Mouse (Mus musculus): ENCODE data around the gene Irgq. TPM values are rescaled to one million over a fixed set of nuclear protein-coding genes. Genes with fewer than 3 reads are reported as not detected.

Irgq gene
- total and polyA plus RNA-seq, 2 experiments from 2014 or later = 23.9 to 119 TPM

- 90% methylated on average over 11 of the region's 11 CpGs for WGBS
These were observed 1.6 kb upstream of the Irgq start for GRCm38 (mm10) chr7:24528861-24529260.

GRCm38 (mm10) chr7:24529580-24529979 lies 909 bp upstream of the Irgq start:
- WGBS = 67% methylated on average over 11 of the region's 11 CpGs
- no peak for ATAC-seq (ENCODE audit: low FRiP score)
- Histone ChIP-seq H3K4me3 (ENCODE audit: low read depth, low read length) (peak overlapping the region; percentile 68), H3K9me3 (ENCODE audit: low read length) (no peaks in the 10 kb centered on the region), H3K4me2 (ENCODE audit: low read depth, low read length, poor library complexity, severe bottlenecking) (peak overlapping the region; percentile 95), H3K27ac (ENCODE audit: low read depth, low read length) (peak overlapping the region; percentile 98), H3K4me1 (ENCODE audit: insufficient read depth, low read length) (peaks cover 21% of the 10 kb centered on the region), H3K9ac (replicated peaks; ENCODE audit: low read length, poor library complexity, severe bottlenecking) (peak overlapping the region; percentile 87), H3K27me3 (ENCODE audit: insufficient read depth, low read length) (no peaks in the 10 kb centered on the region), H3K36me3 (ENCODE audit: insufficient read depth, low read length) (peaks cover 11% of the 10 kb centered on the region)
- no peak for DNase-seq (ENCODE audit: low spot score)
- TF ChIP-seq CTCF (IDR thresholded peaks at IDR 0.05) = no peak

More at GRCm38 (mm10) chr7:24528861-24529260, 1.6 kb upstream of the Irgq start:
- TF ChIP-seq CTCF (IDR thresholded peaks at IDR 0.05) = no peak
- H3K9me3 ChIP-seq (ENCODE audit: low read length) = no peaks in the 10 kb centered on the region
- H3K4me1 ChIP-seq (ENCODE audit: insufficient read depth, low read length) = peaks cover 15% of the 10 kb centered on the region
- DNase-seq (ENCODE audit: low spot score) = no peak
- no peaks in the 10 kb centered on the region for H3K27me3 ChIP-seq (ENCODE audit: insufficient read depth, low read length)
- no peak overlapping the region for H3K4me2 ChIP-seq (ENCODE audit: low read depth, low read length, poor library complexity, severe bottlenecking)
- ATAC-seq (ENCODE audit: low FRiP score) = no peak
- no peak overlapping the region for H3K27ac ChIP-seq (ENCODE audit: low read depth, low read length)
- H3K9ac ChIP-seq (replicated peaks; ENCODE audit: low read length, poor library complexity, severe bottlenecking) = no peak overlapping the region
- H3K36me3 ChIP-seq (ENCODE audit: insufficient read depth, low read length) = peaks cover 5% of the 10 kb centered on the region
- H3K4me3 ChIP-seq (ENCODE audit: low read depth, low read length) = no peak overlapping the region

DNA sequence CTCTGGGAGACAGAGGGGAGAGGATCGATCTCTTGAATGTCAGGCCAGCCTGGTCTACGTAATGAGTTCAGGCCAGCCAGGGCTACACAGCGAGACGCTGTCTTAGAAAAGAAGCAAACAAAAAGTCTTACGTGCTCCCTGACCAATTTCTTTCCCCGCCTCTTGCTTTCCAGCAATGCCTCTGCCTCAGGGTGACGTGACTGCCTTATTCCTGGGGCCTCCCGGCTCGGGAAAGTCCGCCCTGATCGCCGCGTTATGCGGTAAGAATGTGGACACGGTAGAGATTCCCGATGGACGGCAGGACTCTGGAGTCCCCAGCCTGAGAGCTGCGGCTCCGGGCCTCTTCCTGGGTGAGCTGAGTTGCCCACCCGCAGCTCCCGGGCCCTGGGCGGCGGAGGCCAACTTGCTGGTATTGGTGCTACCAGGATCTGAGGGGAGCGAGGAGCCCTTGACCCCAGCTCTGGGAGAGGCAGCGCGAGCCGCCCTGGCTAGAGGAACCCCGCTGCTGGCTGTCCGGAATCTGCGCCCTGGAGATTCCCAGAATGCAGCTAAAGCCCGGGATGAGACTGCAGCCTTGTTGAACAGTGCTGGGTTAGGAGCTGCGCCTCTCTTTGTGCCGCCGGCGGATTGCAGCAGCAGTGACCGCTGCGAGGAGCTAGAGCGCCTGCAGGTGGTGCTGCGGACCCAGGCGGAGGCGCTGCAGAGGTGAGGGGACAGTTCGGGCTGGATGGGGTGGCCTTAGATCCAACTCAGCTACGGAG lies 902 bp downstream of the Irgq start:
- H3K4me1 ChIP-seq (ENCODE audit: insufficient read depth, low read length) = peaks cover 21% of the 10 kb centered on the region
- ATAC-seq (ENCODE audit: low FRiP score) (peak; percentile 50), DNase-seq (ENCODE audit: low spot score) (peak; percentile 80)
- peak overlapping the region; percentile 87 for H3K9ac ChIP-seq (replicated peaks; ENCODE audit: low read length, poor library complexity, severe bottlenecking)
- H3K9me3 ChIP-seq (ENCODE audit: low read length) = no peaks in the 10 kb centered on the region
- no peaks in the 10 kb centered on the region for H3K27me3 ChIP-seq (ENCODE audit: insufficient read depth, low read length)
- H3K4me2 ChIP-seq (ENCODE audit: low read depth, low read length, poor library complexity, severe bottlenecking) = peak overlapping the region; percentile 95
- peaks cover 23% of the 10 kb centered on the region for H3K36me3 ChIP-seq (ENCODE audit: insufficient read depth, low read length)
- TF ChIP-seq CTCF (IDR thresholded peaks at IDR 0.05) = peak; percentile 83
- under 1% methylated on average over 42 of the region's 43 CpGs for WGBS
- H3K4me3 ChIP-seq (ENCODE audit: low read depth, low read length) = peak overlapping the region; percentile 68
- peak overlapping the region; percentile 98 for H3K27ac ChIP-seq (ENCODE audit: low read depth, low read length)

- H3K27ac ChIP-seq (ENCODE audit: low read depth, low read length) = no peak overlapping the region
- no peaks in the 10 kb centered on the region for H3K9me3 ChIP-seq (ENCODE audit: low read length)
- WGBS = 65% methylated on average over 28 of the region's 28 CpGs
- peaks cover 25% of the 10 kb centered on the region for H3K36me3 ChIP-seq (ENCODE audit: insufficient read depth, low read length)
- H3K9ac ChIP-seq (replicated peaks; ENCODE audit: low read length, poor library complexity, severe bottlenecking) = no peak overlapping the region
- H3K4me1 ChIP-seq (ENCODE audit: insufficient read depth, low read length) = peaks cover 21% of the 10 kb centered on the region
- no peak overlapping the region for H3K4me2 ChIP-seq (ENCODE audit: low read depth, low read length, poor library complexity, severe bottlenecking)
- peak; percentile 26 for TF ChIP-seq CTCF (IDR thresholded peaks at IDR 0.05)
- H3K4me3 ChIP-seq (ENCODE audit: low read depth, low read length) = 0 out of 2 replicates have a peak overlapping the region, but pooled peaks have one; percentile 14
- no peaks in the 10 kb centered on the region for H3K27me3 ChIP-seq (ENCODE audit: insufficient read depth, low read length)
- ATAC-seq (ENCODE audit: low FRiP score) (no peak), DNase-seq (ENCODE audit: low spot score) (no peak)
These were observed 2.6 kb downstream of the Irgq start for GRCm38 (mm10) chr7:24533031-24533571.

DNA sequence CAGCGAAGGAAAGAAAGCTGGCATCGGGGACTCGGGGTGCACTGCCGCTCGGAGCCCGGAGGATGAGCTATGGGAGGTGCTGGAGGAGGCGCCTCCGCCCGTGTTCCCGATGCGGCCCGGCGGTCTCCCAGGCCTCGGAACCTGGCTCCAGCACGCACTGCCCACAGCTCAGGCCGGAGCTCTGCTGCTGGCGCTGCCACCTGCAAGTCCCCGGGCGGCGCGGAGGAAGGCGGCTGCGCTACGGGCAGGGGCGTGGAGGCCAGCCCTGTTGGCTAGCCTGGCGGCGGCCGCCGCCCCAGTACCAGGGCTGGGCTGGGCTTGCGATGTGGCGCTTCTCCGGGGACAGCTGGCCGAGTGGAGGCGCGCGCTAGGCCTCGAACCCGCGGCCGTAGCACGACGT lies 3.3 kb downstream of the Irgq start:
- H3K27ac ChIP-seq (ENCODE audit: low read depth, low read length) = no peak overlapping the region
- H3K4me1 ChIP-seq (ENCODE audit: insufficient read depth, low read length) = peaks cover 21% of the 10 kb centered on the region
- 24% methylated on average over 33 of the region's 42 CpGs for WGBS
- DNase-seq (ENCODE audit: low spot score) (no peak), ATAC-seq (ENCODE audit: low FRiP score) (no peak)
- TF ChIP-seq CTCF (IDR thresholded peaks at IDR 0.05) = no peak
- H3K27me3 ChIP-seq (ENCODE audit: insufficient read depth, low read length) = no peaks in the 10 kb centered on the region
- H3K4me2 ChIP-seq (ENCODE audit: low read depth, low read length, poor library complexity, severe bottlenecking) = peak overlapping the region; percentile 36
- peak overlapping the region; percentile 24; the same call in 1 of the 2 replicates for H3K9ac ChIP-seq (replicated peaks; ENCODE audit: low read length, poor library complexity, severe bottlenecking)
- H3K4me3 ChIP-seq (ENCODE audit: low read depth, low read length) = peak overlapping the region; percentile 14; the same call in 1 of the 2 replicates
- H3K9me3 ChIP-seq (ENCODE audit: low read length) = no peaks in the 10 kb centered on the region
- peaks cover 25% of the 10 kb centered on the region for H3K36me3 ChIP-seq (ENCODE audit: insufficient read depth, low read length)

DNA sequence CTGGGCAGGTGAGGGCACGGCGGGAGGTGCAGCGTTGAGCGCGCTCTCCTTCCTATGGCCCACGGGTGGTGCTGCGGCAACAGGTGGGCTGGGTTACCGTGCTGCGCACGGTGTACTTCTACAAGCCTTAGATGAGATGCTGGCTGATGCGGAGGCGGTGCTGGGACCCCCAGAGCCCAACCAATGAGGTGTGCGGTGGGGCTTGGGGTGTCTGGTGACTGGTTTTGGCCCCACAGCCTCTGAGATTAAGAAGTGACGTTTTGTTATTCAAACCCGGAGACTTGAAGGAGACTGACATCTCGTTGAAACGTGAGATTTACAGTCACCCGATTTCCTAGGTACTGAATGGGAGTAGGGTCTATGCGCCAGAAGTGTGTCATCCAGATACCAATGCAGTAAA lies 3.8 kb downstream of the Irgq start:
- ATAC-seq (ENCODE audit: low FRiP score) (no peak), DNase-seq (ENCODE audit: low spot score) (no peak)
- no peak for TF ChIP-seq CTCF (IDR thresholded peaks at IDR 0.05)
- Histone ChIP-seq H3K27ac (ENCODE audit: low read depth, low read length) (no peak overlapping the region), H3K4me3 (ENCODE audit: low read depth, low read length) (peak overlapping the region; percentile 14; the same call in 1 of the 2 replicates), H3K4me2 (ENCODE audit: low read depth, low read length, poor library complexity, severe bottlenecking) (peak overlapping the region; percentile 36), H3K9me3 (ENCODE audit: low read length) (no peaks in the 10 kb centered on the region), H3K4me1 (ENCODE audit: insufficient read depth, low read length) (peaks cover 19% of the 10 kb centered on the region), H3K27me3 (ENCODE audit: insufficient read depth, low read length) (no peaks in the 10 kb centered on the region), H3K9ac (replicated peaks; ENCODE audit: low read length, poor library complexity, severe bottlenecking) (peak overlapping the region; percentile 29; the same call in 1 of the 2 replicates), H3K36me3 (ENCODE audit: insufficient read depth, low read length) (peaks cover 25% of the 10 kb centered on the region)
- WGBS = 40% methylated on average over 17 of the region's 19 CpGs

Measured in midbrain, postnatal 0 days (tissue).